Comparison of ENCODE assay signal across 10 mouse cellular contexts in genomic region chrX:101384439-101385137, GRCm38 (mm10). TPM values are rescaled to one million over a fixed set of nuclear protein-coding genes. Genes with fewer than 3 reads are reported as not detected.
DNase-seq lines count a peak whose midpoint lies in the region; ATAC-seq and TF ChIP-seq lines count a peak whose summit lies in the region.
"Had no signal": no experiment of that assay in that cellular context is flagged by ENCODE, and none has a peak within 500 bp of the region (broad histone marks: within the 10 kb centered on the region; RNA-seq: fewer than 3 reads in every experiment).

No protein-coding gene starts in this region.

- H3K9me3 ChIP-seq in heart, embryonic 10.5 days, result no peaks in the 10 kb centered on the region
- H3K9me3 ChIP-seq in limb, embryonic 13.5 days, result no peaks in the 10 kb centered on the region

- H3K9ac ChIP-seq in limb, embryonic 13.5 days, result 0 out of 2 replicates have a peak overlapping the region, but pooled peaks have one; percentile 31

- peaks cover 74% of the 10 kb centered on the region for H3K27me3 ChIP-seq in heart, embryonic 10.5 days (ENCODE audit: insufficient read depth, poor library complexity, severe bottlenecking)
- H3K27me3 ChIP-seq in thymus, adult 2 months (ENCODE audit: control insufficient read depth, insufficient read depth, low read length), result no peaks in the 10 kb centered on the region
- H3K27me3 ChIP-seq in limb, embryonic 13.5 days, result peaks cover 78% of the 10 kb centered on the region

- TF ChIP-seq CTCF in thymus, adult 2 months (IDR thresholded peaks at IDR 0.05; ENCODE audit: borderline replicate concordance, control insufficient read depth, extremely low read depth, insufficient read depth, low read length, poor library complexity), result no peak

- peak overlapping the region; percentile 58 for H3K4me2 ChIP-seq in limb, embryonic 13.5 days (replicated peaks)

- H3K27ac ChIP-seq in heart, embryonic 10.5 days, result no peak overlapping the region
- no peak overlapping the region for H3K27ac ChIP-seq in thymus, adult 2 months (ENCODE audit: control insufficient read depth, insufficient read depth, low read length)
- no peak overlapping the region for H3K27ac ChIP-seq in limb, embryonic 13.5 days

- 18% methylated on average over 32 of the region's 32 CpGs for WGBS in heart, embryonic 10.5 days
- WGBS in thymus, adult 2 months, result 7% methylated on average over 32 of the region's 32 CpGs
- 15% methylated on average over 32 of the region's 32 CpGs for WGBS in limb, embryonic 13.5 days

- H3K4me3 ChIP-seq in heart, embryonic 10.5 days, result peak overlapping the region; percentile 47
- H3K4me3 ChIP-seq in thymus, adult 2 months (ENCODE audit: control insufficient read depth, insufficient read depth, low read length), result peak overlapping the region; percentile 19; the same call in 1 of the 2 replicates
- H3K4me3 ChIP-seq in limb, embryonic 13.5 days, result peak overlapping the region; percentile 31
- H3K4me3 ChIP-seq: erythroblast, embryonic 14.5 days had no signal

- H3K4me1 ChIP-seq in heart, embryonic 10.5 days, result peaks cover 8% of the 10 kb centered on the region; the same call in 1 of the 2 replicates
- peaks cover 7% of the 10 kb centered on the region for H3K4me1 ChIP-seq in thymus, adult 2 months (replicated peaks; ENCODE audit: control insufficient read depth, insufficient read depth, low read length)
- H3K4me1 ChIP-seq in limb, embryonic 13.5 days, result no peaks in the 10 kb centered on the region

- intact Hi-C loops in gastrocnemius, postnatal 14 days (cut with DNase I; ENCODE audit: low total_unique reads), result no loop called here

- no peaks in the 10 kb centered on the region for H3K36me3 ChIP-seq in heart, embryonic 10.5 days
- no peaks in the 10 kb centered on the region for H3K36me3 ChIP-seq in thymus, adult 2 months (ENCODE audit: control insufficient read depth, insufficient read depth, low read length)
- H3K36me3 ChIP-seq in limb, embryonic 13.5 days, result no peaks in the 10 kb centered on the region

- no peak for TF ChIP-seq POLR2A in thymus, adult 2 months (IDR thresholded peaks at IDR 0.05; ENCODE audit: control insufficient read depth, extremely low read depth, insufficient read depth, low read length, poor library complexity)

- ATAC-seq in limb, embryonic 13.5 days (ENCODE audit: low FRiP score, low read depth), result no peak
- ATAC-seq in erythroblast, adult 5-6 weeks (replicated peaks; ENCODE audit: low FRiP score, poor library complexity, severe bottlenecking), result no peak

- DNase-seq in heart, embryonic 10.5 days (ENCODE audit: low spot score), result no peak
- no peak for DNase-seq in heart, adult 8-10 months (ENCODE audit: low spot score)
- DNase-seq in thymus, adult 2 months, result no peak
- DNase-seq in thymus, adult 18-20 months, result no peak
- no peak for DNase-seq in gastrocnemius, postnatal 14 days
- no peak for DNase-seq in lung, adult 18-20 months

RNA-seq across cellular contexts. Expression of gene Gjb1, which starts 8.4 kb away (rescaled TPM):
- polyA plus RNA-seq in heart, embryonic 10.5 days (2016; fragmentation: Nextera tagmentation; extraction: Ambion mirVana), result 0.43 and 6.9 TPM in 2 replicates
- total RNA-seq in heart, adult 8-10 months (2022), result not detected
- 0.20 and 2.5 TPM in 2 replicates for polyA plus RNA-seq in thymus, adult 2 months (2012; rRNA removed)
- 0.28 TPM in 1 of 2 replicates, not detected in the other for polyA plus RNA-seq in limb, embryonic 13.5 days (2015; fragmentation: Nextera tagmentation; extraction: Ambion mirVana)
- not detected in 2 replicates for total RNA-seq in erythroblast, adult 5-6 weeks (2015; ENCODE audit: low replicate concordance)
- total RNA-seq in erythroblast, adult 5-6 weeks (2017; ENCODE audit: low replicate concordance), result not detected in 2 replicates
- 1 to 10 TPM in 1 of 2 experiments, under 1 TPM in 1; 0.38 to 2.5 TPM for total RNA-seq in gastrocnemius, postnatal 14 days (2021)
- polyA plus RNA-seq: C2C12 had no signal

RNA-seq across cellular contexts. Expression of gene Zmym3, which starts 36.1 kb away (rescaled TPM):
- polyA plus RNA-seq in heart, embryonic 10.5 days (2016; fragmentation: Nextera tagmentation; extraction: Ambion mirVana), result 30.3 and 31.5 TPM in 2 replicates
- total RNA-seq in heart, adult 8-10 months (2022), result 10 to 100 TPM; 10.2 to 21.5 (median 16.2) TPM
- 51.2 and 54.5 TPM in 2 replicates for polyA plus RNA-seq in thymus, adult 2 months (2012; rRNA removed)
- polyA plus RNA-seq in limb, embryonic 13.5 days (2015; fragmentation: Nextera tagmentation; extraction: Ambion mirVana), result 43.7 and 48.0 TPM in 2 replicates
- 35.4 and 42.2 TPM in 2 replicates for total RNA-seq in erythroblast, adult 5-6 weeks (2015; ENCODE audit: low replicate concordance)
- total RNA-seq in erythroblast, adult 5-6 weeks (2017; ENCODE audit: low replicate concordance), result 4.7 and 22.7 TPM in 2 replicates
- 1 to 10 TPM; 8.6 to 8.8 TPM for total RNA-seq in gastrocnemius, postnatal 14 days (2021)

RNA-seq across cellular contexts. Expression of gene Nono, which starts 44.5 kb away (rescaled TPM):
- 350 and 419 TPM in 2 replicates for polyA plus RNA-seq in heart, embryonic 10.5 days (2016; fragmentation: Nextera tagmentation; extraction: Ambion mirVana)
- total RNA-seq in heart, adult 8-10 months (2022), result 10 to 100 TPM; 52.5 to 70.1 (median 58.9) TPM
- 255 and 269 TPM in 2 replicates for polyA plus RNA-seq in thymus, adult 2 months (2012; rRNA removed)
- polyA plus RNA-seq in limb, embryonic 13.5 days (2015; fragmentation: Nextera tagmentation; extraction: Ambion mirVana), result 491 and 506 TPM in 2 replicates
- total RNA-seq in erythroblast, adult 5-6 weeks (2015; ENCODE audit: low replicate concordance), result 66.0 and 86.1 TPM in 2 replicates
- total RNA-seq in erythroblast, adult 5-6 weeks (2017; ENCODE audit: low replicate concordance), result 111 and 145 TPM in 2 replicates
- 10 to 100 TPM; 63.1 to 68.9 TPM for total RNA-seq in gastrocnemius, postnatal 14 days (2021)
